Mouse (Mus musculus) forebrain, embryonic 16.5 days (tissue): ENCODE results near the gene Crygb. TPM values are rescaled to one million over a fixed set of nuclear protein-coding genes. Genes with fewer than 3 reads are reported as not detected.

Experiments used
- polyA plus RNA-seq: library from polyadenylated mRNA; unstranded; fragments of >200 nt; fragmentation: Nextera tagmentation; extraction: Ambion mirVana; gene quantifications from 2 replicates; pipeline ENCODE4 v1.2.1, GENCODE M21; 2015

Gene Crygb
- polyA plus RNA-seq, 1 experiment from 2014 or later: not detected

Other genes with a start within 250 kb of the Crygb start
- 9.2 and 10.9 TPM in 2 replicates for gene Plekhm3, start 125.5 kb downstream of the Crygb start, polyA plus RNA-seq
- not detected in 2 replicates for gene Akr1cl, start 49.5 kb downstream of the Crygb start, polyA plus RNA-seq
- gene Cryge, start 31.1 kb downstream of the Crygb start, polyA plus RNA-seq: not detected in 2 replicates
- gene Crygd, start 18.8 kb downstream of the Crygb start, polyA plus RNA-seq: not detected in 2 replicates
- not detected in 2 replicates for gene Crygc, start 8.6 kb downstream of the Crygb start, polyA plus RNA-seq
- not detected in 2 replicates for gene Cryga, start 21.1 kb upstream of the Crygb start, polyA plus RNA-seq
- not detected in 2 replicates for gene Gm28845, start 37.3 kb upstream of the Crygb start, polyA plus RNA-seq
- gene D630023F18Rik, start 40.9 kb upstream of the Crygb start, polyA plus RNA-seq: 1.5 and 2.9 TPM in 2 replicates
- gene Idh1, start 104.2 kb upstream of the Crygb start, polyA plus RNA-seq: 496 and 516 TPM in 2 replicates
- 12.2 and 16.5 TPM in 2 replicates for gene Pikfyve, start 104.4 kb upstream of the Crygb start, polyA plus RNA-seq
- gene Pth2r, start 199.8 kb upstream of the Crygb start, polyA plus RNA-seq: 1.8 and 2.0 TPM in 2 replicates